Mouse (Mus musculus): ENCODE results near the gene Gap43.
"Not testable (repeated sequence)": the region's sequence is repeated elsewhere in the genome, so short reads cannot be mapped to it uniquely, and the experiment has no call there.

Gap43 gene

DNA sequence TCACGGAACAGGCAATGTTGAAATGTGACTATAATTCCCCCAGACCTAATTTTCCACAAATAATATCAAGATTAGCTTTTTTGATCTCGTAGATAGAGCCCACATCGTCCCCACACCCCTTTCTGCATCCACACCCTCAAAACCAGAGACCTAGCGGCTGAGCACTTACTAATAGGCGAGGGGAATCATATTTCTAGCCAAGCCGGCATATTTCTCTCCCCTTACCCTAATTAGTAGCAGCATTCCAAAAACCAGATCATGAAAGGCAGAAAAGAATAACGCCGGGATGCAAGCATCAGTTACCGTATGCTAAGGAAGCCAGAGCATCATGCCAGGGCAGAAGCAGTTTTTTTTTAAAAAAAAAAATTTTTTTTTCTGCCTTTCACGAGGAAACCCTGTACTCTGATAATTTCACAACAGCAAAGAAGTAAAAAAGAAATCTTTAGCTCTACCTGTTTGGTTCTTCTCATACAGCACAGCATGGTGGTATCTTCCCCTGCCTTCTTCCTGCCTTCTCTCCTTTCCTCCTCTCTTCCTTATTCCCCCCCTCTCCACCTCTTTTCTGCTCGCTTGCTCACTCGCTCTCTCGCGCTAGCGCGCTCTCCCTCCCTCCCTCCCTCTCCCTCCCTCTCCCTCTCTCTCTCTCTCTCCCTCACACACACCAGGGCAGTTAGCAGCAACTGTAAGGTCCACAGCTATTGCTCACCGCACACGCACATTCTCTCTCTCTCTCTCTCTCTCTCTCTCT lies at the start of gene Gap43:
TSS of gene Gap43 (minus strand) at position 631 of the 748 bp plus-strand sequence.
- no peak for DNase-seq (ENCODE audit: low spot score in 2 of 2)

GRCm38 (mm10) chr16:42381328-42381838 lies 40.9 kb upstream of the Gap43 start:
- DNase-seq (ENCODE audit: low spot score in 2 of 2): no peak

DNA sequence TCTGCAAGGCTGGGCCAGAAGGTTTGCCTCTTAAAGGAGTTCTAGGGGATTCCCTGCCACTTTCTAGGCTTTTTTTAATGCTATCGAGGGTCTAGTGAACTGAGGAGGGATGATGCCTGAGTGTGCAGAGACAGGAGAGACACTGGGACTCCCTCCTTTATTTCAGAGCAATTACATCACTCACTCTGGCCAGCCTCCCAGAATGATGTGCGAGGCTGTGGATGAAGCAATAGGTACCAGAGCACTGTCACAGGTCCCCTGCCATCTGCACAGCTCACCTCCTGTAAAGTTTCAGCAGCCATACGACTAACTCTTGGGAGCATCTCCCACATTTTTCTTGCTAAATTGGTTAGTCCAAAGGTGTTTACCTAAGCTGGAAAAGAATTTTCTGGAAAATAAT lies 40.2 kb upstream of the Gap43 start:
- DNase-seq (ENCODE audit: low spot score in 2 of 2): no peak

DNA sequence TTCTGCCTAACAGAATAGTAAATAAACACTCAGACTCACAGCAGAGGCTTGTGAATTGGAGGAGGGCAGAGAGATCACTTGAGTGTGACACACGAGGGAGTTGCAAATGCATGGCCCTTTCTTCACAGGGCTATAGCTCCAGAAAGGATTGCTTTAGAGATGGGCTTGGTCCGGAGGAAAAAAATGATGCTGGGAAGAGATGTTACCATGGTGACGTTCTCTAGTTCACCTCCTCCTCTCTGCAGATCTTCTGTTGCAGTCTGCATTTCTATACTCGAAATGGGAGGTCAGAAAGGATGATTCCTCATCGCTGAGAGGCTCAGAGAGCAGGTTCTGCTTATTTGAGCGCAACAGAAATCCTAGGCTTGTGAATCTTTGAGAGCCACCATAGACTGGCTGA lies 29.7 kb upstream of the Gap43 start:
- no peak for DNase-seq (ENCODE audit: low spot score in 2 of 2)

GRCm38 (mm10) chr16:42369346-42369745 lies 28.9 kb upstream of the Gap43 start:
- no peak for DNase-seq (ENCODE audit: low spot score in 2 of 2)

- DNase-seq (ENCODE audit: low spot score in 2 of 2): no peak
These were observed 19.6 kb upstream of the Gap43 start for GRCm38 (mm10) chr16:42360061-42360460.

GRCm38 (mm10) chr16:42358058-42358457 lies 17.6 kb upstream of the Gap43 start:
- no peak for DNase-seq (ENCODE audit: low spot score in 2 of 2)

- no peak for DNase-seq (ENCODE audit: low spot score in 2 of 2)
These were observed 9.6 kb upstream of the Gap43 start for GRCm38 (mm10) chr16:42350076-42350475.

DNA sequence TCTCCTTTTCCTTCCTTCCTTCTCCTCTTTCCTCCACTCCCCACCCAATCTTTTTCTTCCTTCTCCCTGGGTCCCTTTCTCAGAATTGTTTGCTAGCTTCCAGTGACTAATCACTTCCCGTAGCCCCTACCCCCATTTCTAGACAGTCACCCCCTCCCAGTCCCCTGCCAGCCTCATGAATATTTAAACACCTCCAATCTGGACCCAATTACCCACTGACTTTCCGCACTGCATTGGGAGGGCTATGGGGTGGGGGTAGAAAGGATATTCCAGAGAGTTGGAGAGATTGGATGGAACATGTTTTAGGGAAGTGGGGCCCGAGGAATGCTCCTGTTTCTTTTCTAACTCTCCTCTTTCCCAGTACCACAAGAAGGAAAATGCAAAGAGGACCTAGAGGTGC lies 414 bp upstream of the Gap43 start:
- not testable (repeated sequence) for DNase-seq (ENCODE audit: low spot score in 2 of 2)

DNA sequence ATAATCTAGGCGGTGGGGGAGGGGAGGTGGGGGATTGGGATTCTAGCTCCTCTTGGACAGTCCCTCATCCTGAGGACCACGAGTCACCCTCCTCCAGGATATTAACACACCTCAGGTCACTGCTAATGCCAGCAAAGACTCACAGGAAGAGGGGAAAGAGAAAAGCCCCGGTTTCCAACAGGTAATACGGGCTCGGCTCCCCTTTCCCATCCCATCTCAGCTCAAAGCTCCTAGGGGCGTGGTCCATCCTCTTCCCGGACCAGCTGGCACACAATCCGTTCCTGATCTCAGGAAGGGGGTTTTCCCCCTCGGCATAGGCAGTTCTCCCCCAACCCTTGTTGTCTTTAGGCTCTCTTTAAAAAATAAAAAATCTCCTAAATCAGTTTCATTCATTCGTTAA lies 939 bp downstream of the Gap43 start:
- no peak for DNase-seq (ENCODE audit: low spot score in 2 of 2)

- no peak for DNase-seq (ENCODE audit: low spot score in 2 of 2)
These were observed 1.5 kb downstream of the Gap43 start for GRCm38 (mm10) chr16:42338987-42339386.

DNA sequence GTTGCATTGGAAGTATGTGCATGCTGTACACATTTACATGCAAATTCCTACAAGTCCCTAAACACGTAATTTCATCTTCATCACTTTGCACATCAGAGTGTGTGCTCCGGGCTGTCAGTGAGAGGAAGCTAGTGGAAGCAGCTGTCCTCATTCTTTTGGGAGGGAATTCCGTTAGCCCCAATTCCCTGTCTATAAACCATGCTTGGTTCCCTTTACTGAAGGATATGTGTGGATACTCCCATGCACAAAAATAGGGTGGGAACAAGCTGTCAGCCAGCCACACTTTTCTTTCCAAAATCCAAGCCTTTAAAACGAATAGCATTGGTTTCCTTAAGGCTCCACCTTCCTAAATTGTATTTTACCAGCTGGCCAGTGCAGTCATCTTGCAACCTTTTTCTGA lies 2.1 kb downstream of the Gap43 start:
- no peak for DNase-seq (ENCODE audit: low spot score in 2 of 2)

GRCm38 (mm10) chr16:42337663-42338062 lies 2.8 kb downstream of the Gap43 start:
- no peak for DNase-seq (ENCODE audit: low spot score in 2 of 2)

DNA sequence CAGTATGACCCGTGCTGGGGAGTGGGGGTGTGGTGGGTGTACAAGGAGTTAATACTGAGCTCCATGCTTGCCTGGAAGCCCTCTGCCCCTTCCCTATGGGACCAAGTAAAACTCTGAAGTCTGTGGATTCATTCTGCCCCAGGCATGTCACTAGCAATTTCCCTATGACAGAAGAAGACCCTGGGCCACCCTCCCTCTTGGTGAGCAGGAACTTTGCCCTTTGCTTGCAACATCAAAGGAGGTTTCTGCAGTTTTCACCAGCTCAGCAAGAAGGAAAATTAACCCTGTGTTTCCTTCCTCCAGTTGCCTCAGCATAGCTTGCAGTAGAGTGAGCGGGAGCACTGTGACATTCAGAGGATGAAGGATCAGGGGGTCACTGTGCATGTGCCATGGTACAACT lies 3.8 kb downstream of the Gap43 start:
- no peak for DNase-seq (ENCODE audit: low spot score in 2 of 2)

GRCm38 (mm10) chr16:42332321-42332720 lies 8.1 kb downstream of the Gap43 start:
- no peak for DNase-seq (ENCODE audit: low spot score in 2 of 2)

DNA sequence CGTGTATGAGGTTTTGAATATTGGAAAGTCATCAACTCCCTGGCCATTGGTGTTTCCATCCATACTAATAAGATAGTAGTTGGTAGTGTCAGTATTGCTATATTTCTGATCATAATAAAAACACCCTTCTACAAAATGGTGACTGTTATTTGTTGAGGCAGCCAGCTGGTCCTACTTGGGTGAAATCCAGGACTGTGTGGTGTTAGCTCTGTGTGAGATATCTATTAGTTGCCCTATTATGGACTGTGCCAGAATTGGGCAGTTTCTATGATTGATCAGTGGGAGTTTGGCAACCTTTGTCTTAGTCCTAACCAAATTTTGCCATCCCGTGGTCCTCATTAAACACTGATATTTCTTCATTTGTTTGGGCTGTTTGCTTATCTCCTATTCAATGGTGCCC lies 14.3 kb downstream of the Gap43 start:
- no peak for DNase-seq (ENCODE audit: low spot score in 2 of 2)

DNA sequence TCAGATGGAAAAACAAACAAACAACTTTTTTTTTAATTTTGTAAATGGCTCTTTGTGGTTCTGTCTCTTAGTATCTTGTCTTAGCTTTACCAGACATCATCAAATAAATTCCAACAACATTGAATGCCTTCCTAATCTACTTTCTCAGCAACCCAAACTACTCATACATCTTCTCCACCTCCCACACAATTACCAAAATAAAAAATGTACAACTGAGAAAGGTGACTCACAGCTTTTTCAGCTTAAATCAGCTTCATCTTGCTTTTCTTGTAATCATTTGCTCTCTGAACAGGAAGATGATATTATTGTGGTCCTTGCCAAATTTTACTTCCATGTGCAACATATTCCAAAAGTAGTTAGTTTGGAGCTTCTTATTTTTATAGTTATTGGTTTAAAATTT lies 14.9 kb downstream of the Gap43 start:
- no peak for DNase-seq (ENCODE audit: low spot score in 2 of 2)

DNA sequence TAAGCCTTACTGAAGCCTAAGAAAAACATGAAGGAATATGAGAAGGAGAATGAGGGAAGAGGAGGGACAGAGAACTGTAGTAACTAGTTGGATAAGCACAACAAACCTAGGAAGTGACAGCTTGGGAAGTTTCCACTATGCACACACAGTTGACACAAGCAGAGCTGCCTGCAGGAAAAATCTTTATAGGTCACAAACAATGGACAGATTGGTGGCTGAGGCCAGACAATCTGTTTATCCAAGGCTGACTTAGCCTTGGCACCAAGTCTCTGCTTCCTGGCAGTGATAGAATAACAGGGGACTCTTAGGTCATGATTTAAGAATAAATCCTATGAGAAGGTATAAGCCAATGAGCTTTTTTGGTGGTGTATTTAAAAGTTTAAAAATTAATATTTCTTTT lies 20.6 kb downstream of the Gap43 start:
- DNase-seq (ENCODE audit: low spot score in 2 of 2): no peak

DNA sequence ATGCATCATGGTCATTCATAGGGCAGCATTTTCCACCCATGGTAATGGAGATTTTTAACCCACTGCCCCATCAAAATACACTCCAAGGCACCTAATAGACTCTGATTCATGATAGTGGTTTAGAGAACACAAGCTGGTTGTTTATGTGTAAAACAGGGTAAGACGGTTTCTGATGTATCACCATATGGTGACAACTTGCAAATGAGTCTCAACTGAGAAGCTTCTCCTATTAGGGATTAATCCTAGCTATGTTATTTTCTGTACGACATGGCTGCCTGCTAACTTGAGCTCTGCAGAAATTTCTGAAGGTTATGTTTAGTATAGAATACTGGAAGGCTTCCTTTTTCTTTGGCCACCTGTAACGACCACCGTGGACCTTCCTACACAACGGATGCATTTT lies 21.1 kb downstream of the Gap43 start:
- DNase-seq (ENCODE audit: low spot score in 2 of 2): no peak

DNA sequence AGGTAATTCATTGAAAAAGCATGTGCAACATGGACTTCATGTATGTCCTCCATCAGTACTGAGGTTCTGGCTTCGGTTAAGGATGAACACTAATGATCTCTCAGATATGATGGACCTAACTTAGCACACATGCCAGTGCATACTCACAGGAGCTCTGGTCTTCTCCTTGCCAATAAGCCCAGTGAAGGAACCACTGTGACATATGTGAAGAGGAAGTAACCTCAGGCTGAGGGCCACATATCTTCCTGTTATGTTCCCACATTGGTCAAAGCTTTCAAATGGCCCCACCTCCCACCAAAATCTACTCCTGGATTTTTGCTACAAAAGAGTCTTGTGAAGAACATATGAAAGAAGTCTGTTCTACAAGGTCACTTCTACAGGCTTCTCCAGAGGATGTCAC lies 28.3 kb downstream of the Gap43 start:
- no peak for DNase-seq (ENCODE audit: low spot score in 2 of 2)

GRCm38 (mm10) chr16:42308761-42309160 lies 31.7 kb downstream of the Gap43 start:
- no peak for DNase-seq (ENCODE audit: low spot score in 2 of 2)

GRCm38 (mm10) chr16:42305934-42306701 lies 34.3 kb downstream of the Gap43 start:
- no peak for DNase-seq (ENCODE audit: low spot score in 2 of 2)

GRCm38 (mm10) chr16:42303461-42303860 lies 37.0 kb downstream of the Gap43 start:
- DNase-seq (ENCODE audit: low spot score in 2 of 2): no peak

Measured in natural killer cell, adult 2 months (primary cell).